Mouse (Mus musculus): Measurements from ENCODE around the gene Bmp15. TPM values are rescaled to one million over a fixed set of nuclear protein-coding genes. Genes with fewer than 3 reads are reported as not detected.

Gene Bmp15
- total and polyA plus RNA-seq, 2 experiments: not detected

- Histone ChIP-seq H3K4me3 (ENCODE audit: insufficient read depth, low read depth, low read length) (no peak overlapping the region), H3K9ac (ENCODE audit: low read depth, low read length) (no peak overlapping the region), H3K27ac (replicated peaks; ENCODE audit: insufficient read depth, low read depth, low read length) (no peak overlapping the region), H3K27me3 (ENCODE audit: control insufficient read depth, insufficient read depth, low read length) (no peaks in the 10 kb centered on the region), H3K36me3 (ENCODE audit: control insufficient read depth, insufficient read depth, low read length) (no peaks in the 10 kb centered on the region), H3K79me2 (ENCODE audit: control insufficient read depth, insufficient read depth, low read length) (no peaks in the 10 kb centered on the region), H3K4me1 (ENCODE audit: control insufficient read depth, insufficient read depth, low read length) (no peaks in the 10 kb centered on the region)
- DNase-seq (ENCODE audit: extremely low read depth, low read depth, low spot score): no peak
- TF ChIP-seq POLR2A (IDR thresholded peaks at IDR 0.05; ENCODE audit: extremely low read depth, insufficient read depth, low read length): no peak
- no peak for TF ChIP-seq CTCF (IDR thresholded peaks at IDR 0.05; ENCODE audit: low read depth, low read length)
- WGBS: 85% methylated on average over 1 of the region's 1 CpGs
Observed at GRCm38 (mm10) chrX:6317747-6318146, 2.8 kb downstream of the Bmp15 start.

Other genes starting within 250 kb of the Bmp15 start
- gene AU022751, start 237.3 kb downstream of the Bmp15 start, total RNA-seq (2014; rRNA removed): not detected in 2 replicates
- gene AU022751, start 237.3 kb downstream of the Bmp15 start, polyA plus RNA-seq (2012; rRNA removed): not detected in 2 replicates
- 0.13 TPM in 1 of 2 replicates, not detected in the other for gene Nudt10, start 147.7 kb downstream of the Bmp15 start, total RNA-seq (2014; rRNA removed)
- gene Nudt10, start 147.7 kb downstream of the Bmp15 start, polyA plus RNA-seq (2012; rRNA removed): not detected in 2 replicates
- 0.74 and 0.87 TPM in 2 replicates for gene Shroom4, start 79.1 kb upstream of the Bmp15 start, total RNA-seq (2014; rRNA removed)
- gene Shroom4, start 79.1 kb upstream of the Bmp15 start, polyA plus RNA-seq (2012; rRNA removed): 0.15 and 0.29 TPM in 2 replicates

All from liver, adult 2 months (tissue).